Mouse (Mus musculus) right cerebral cortex, postnatal 14 days (tissue): ENCODE results near the gene Fam240b.
"Not testable (repeated sequence)": the region's sequence is repeated elsewhere in the genome, so short reads cannot be mapped to it uniquely, and the experiment has no call there.

Experiments used
- DNase-seq: peaks from one replicate; pipeline ENCODE4 v3.0.0; 2022

Gene Fam240b

DNA sequence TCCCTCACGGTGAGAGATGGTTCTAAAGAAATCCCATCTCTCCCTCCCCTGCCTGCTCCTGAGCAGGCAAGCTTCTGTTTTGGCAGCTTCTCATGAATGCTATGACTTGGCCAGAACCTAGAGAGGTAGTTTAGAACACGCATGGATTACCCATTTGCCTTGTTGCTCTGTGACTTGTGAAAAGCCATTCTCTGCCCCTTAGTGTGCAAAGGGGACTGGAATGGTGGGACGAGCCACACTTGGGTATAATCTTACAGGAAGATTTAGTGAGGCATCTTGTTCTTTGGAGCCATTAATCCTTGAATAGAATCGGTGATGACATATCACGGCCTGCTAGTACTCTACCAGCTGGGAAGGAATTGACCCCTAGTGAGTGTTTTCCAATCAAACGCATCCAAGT is at the start of gene Fam240b:
Gene Fam240b, minus strand, starts transcription at position 101 of the 400 bp plus-strand sequence.
- DNase-seq = no peak

DNA sequence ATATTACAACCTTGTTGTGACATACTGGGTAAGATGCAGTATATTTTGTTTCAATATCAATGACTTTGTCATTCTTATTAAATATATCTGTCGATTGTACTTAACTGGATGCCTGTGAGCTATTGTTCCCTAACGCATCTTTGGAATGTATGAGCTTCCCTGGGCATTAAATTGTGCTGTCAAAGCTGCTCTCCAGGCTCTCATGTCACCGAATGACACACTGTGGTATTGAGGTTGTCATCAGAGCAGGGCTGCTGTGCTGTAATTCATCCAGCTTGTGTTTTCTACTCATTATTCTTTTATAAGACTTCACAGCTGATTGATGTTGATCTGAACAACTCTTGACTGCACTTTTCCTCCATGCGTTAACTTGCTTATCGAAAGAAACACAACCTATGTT is 32.5 kb upstream of the Fam240b start:
- DNase-seq = no peak

GRCm38 (mm10) chr13:64526515-64527285 is 29.1 kb upstream of the Fam240b start:
- DNase-seq = peak; percentile 10

GRCm38 (mm10) chr13:64514247-64514646 is 16.7 kb upstream of the Fam240b start:
- DNase-seq = no peak

DNA sequence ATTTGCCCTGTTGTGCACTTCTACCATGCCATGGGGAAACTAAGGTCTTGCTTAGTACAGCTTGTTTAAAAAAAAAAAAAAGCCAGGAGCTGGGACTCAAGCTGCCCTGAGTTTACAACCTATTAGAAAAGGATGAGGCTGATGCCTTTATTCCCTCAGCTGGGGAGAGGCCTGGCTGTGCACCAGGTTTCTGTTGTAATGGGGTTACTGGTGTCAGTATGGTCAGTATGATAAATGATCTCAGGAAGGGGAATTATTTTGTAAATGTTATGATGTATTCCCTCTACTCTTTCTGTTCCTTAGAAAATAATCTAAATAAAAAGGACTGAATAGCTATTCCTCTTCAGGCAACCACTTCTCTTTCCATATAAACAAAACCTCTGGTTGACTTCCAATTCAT is 14.0 kb upstream of the Fam240b start:
- no peak for DNase-seq

DNA sequence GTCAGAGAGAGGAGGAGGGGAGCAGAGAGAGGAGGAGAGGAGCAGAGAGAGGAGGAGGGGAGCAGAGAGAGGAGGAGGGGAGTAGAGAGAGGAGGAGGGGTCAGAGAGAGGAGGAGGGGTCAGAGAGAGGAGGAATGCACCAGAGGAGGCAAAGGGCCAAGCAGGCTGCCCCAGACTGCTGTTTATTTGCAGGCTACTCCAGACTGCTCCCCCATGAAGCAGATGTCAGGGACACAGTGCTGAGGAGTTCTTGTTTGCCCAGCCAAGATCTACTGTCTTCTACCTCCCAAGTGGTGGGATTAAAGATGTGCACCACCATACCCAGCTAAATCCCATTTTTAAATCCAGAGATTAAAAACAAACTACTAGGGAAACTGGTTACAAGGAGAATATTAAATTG is 9.8 kb upstream of the Fam240b start:
- DNase-seq = no peak

GRCm38 (mm10) chr13:64502833-64503232 is 5.2 kb upstream of the Fam240b start:
- DNase-seq = no peak

GRCm38 (mm10) chr13:64493586-64493985 is 4.0 kb downstream of the Fam240b start:
- no peak for DNase-seq

DNA sequence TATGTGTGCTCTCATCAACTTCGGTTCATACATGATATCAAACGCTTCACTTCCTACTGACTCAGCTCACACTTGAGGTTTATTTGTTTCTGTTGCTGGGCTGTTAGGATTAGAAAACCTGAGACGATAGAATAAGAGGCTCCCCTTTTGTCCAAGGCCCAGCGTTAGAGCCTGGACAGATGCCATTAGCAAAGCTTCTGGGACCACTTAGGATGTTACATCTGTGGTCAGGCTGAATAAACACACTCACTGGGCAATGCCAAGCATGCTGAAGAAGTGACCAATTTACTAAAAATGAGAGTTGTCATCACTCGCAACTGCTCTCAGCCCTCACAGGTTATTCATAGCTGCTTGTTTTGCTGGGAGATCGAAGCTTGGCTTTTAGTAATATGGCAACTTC is 7.7 kb downstream of the Fam240b start:
- DNase-seq = no peak

DNA sequence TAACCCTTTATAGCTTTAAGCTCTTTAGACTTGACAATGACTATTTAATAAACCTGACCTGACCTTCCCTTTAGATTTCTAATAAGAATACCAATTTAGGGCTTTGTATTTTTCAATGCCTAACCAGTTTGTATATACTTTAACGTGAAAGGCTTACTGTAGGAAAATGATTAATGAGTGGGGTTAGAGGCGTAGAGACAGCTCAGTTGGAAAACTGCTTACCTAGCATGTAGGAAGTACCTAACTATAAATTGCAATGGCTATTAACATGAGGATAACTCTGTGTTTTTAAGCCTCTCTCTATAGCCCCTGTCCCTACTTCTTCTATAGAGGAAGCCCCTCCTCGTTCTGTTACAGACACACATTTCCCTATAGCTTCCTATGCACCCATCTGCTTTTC is 17.6 kb downstream of the Fam240b start:
- no peak for DNase-seq

- DNase-seq = no peak
These were observed 19.6 kb downstream of the Fam240b start for GRCm38 (mm10) chr13:64477968-64478367.

DNA sequence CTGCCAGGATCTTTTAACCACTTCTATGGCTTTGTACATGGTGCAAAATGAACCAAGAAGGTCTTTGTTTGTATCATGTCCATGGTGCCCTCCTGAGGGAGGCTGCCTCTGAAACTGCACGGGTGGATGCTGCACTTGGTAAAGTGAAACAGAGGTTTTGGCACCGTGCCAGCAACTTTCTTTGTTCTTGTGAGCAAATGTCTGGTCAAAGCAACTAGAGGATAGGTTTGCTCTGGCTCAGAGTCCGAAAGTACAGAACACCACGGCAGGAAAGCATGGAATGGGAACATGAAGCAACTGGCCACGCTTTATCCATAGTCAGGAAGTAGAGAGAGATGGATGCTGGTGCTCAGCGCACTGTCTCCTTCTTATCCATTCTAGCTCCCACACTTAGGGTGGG is 29.7 kb downstream of the Fam240b start:
- DNase-seq = peak; percentile 23

DNA sequence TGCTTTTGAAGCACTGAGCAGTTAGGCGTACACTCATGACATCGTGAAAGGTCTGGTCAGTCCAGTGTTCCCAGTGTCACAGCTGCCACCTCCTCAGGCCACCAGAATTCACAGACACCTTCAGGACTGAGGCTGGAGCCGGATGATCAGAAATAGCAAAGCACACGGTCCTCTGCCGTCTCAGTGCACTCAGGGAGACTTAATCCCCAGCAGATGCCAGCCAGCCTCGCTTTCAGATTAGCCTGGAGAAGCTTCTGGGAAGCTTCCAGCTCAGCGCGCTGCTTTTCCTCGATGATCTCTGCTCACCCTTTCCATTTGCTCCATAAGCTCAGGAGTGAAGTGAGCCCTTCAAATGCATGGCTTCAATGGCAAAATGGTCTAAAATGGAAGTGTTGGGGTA is 32.4 kb downstream of the Fam240b start:
- peak; percentile 24 for DNase-seq

DNA sequence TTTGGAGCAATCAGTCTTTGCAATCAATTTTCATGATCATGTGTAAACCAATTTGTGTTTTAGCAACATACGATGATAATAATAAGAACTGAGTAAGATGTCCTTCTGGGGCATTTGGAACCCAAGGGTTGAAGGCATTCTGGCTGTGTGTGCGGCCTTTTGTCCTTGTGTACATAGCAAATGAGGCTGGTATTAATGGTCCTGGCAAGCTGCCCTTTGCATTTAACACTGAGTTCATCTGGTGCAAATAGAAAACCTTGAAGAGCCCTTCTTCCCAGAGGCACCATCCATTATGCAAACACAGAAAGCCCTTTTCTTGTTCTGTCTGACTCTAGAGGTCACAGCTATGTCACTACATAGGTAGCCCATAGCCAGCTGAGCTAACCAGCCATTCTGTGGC is 35.0 kb downstream of the Fam240b start:
- no peak for DNase-seq

GRCm38 (mm10) chr13:64458181-64458580 is 39.4 kb downstream of the Fam240b start:
- no peak for DNase-seq

- DNase-seq = not testable (repeated sequence)
These were observed 40.2 kb downstream of the Fam240b start for GRCm38 (mm10) chr13:64457225-64457978.

DNA sequence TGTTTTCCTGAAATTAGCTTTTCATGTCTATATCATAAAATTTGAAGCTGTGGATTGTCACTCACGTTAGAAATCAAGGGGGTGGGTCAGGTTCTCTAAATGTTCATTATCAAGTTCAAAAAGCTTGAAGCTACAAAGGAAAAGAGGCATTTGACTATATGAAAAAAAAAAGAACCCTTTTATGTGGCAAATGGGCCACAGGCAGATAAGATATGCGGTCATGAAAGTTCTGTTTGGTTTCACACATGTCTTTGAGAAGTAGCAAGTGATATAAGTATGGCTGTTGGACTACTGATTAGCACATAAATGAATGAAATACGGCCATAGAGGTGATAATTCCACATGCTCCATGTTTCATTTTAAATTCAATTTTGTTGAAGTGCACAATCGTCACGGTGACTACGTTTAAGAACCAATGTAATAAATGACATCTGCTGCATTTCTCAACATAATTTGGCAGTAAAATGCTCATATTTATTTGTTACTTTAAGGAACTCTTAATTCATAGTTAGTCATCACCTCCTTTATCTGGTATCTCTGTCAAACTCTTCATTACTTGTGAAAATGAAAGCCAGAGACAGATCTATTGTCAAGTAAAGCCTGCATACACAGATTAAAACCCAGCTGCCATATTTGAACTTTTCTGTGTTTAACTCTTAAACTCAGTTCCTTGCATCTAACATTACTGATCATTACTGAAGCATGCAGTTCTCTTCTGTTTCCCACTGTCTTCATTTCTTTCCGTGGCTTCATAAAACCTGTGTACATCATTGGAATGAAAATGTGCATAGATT is 47.4 kb downstream of the Fam240b start:
- no peak for DNase-seq

- no peak for DNase-seq
These were observed 48.9 kb downstream of the Fam240b start for GRCm38 (mm10) chr13:64448729-64449128.

GRCm38 (mm10) chr13:64447947-64448346 is 49.6 kb downstream of the Fam240b start:
- DNase-seq = no peak

- no peak for DNase-seq
These were observed 52.2 kb downstream of the Fam240b start for GRCm38 (mm10) chr13:64445254-64445920.

DNA sequence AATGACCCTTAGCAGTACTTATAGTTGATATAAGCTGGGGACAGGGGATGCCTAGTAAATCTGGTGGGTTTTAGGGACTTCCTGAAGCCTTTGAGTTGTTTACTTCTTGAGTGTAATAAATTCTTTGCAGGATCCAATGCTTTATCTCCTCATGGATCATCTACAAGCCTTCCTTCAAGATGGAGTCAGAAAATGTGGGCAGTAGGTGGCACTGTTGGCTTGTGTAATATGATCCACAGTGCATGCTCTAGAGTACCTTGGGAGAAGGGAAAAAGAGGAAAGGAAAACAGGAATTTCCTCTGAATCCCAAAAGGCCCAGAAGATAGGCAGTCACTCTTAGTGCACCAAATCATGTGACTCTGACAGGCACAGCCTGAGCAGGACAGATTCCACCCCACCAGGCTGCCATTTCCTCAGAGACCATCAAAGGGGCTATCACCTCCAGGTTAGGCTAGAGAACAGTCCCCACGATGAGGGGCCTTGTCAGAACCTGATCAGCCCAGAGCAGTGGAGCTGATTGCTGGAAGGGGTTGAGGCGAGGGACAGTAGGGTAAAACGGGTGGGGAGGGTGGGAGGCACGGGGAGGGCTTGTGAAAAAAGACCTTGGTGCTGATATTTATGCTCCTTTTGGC is 54.2 kb downstream of the Fam240b start:
- DNase-seq = peak; percentile 74

GRCm38 (mm10) chr13:64440592-64440991 is 57.0 kb downstream of the Fam240b start:
- no peak for DNase-seq
